Comparison of ENCODE assay signal across 9 mouse cellular contexts in the genomic region with DNA sequence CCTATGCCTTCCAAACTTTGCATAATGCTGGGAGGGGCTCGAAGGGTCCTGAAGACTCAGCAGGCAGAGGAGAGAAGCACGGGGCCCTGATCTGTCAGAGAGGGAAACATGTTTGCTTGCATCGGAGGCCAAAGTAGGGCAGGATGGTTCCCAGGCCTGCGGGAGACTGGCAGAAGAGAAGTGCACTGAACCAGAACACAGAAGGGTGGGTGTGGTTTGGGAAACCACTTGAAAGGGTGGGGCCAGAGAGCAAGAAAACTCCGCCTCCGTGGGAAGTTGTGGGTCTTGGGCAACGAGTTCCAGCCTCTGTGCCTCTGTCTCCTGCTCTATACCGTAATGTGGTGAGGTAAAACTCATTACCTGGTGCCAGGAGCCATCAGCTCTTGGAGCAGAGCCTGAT. TPM values are rescaled to one million over a fixed set of nuclear protein-coding genes. Genes with fewer than 3 reads are reported as not detected.
DNase-seq lines count a peak whose midpoint lies in the region; ATAC-seq and TF ChIP-seq lines count a peak whose summit lies in the region.
"Had no signal": no experiment of that assay in that cellular context is flagged by ENCODE, and none has a peak within 500 bp of the region (broad histone marks: within the 10 kb centered on the region; RNA-seq: fewer than 3 reads in every experiment).

No protein-coding gene starts in this region.

- intact Hi-C loops in heart, postnatal 25 days (cut with DNase I), result no loop called here

- H3K4me2 ChIP-seq in heart, embryonic 12.5 days, result no peak overlapping the region
- H3K4me2 ChIP-seq in forebrain, postnatal 0 days (ENCODE audit: low read depth), result no peak overlapping the region
- H3K4me2 ChIP-seq in limb, embryonic 14.5 days (replicated peaks; ENCODE audit: low read depth, low read length, severe bottlenecking), result no peak overlapping the region
- H3K4me2 ChIP-seq: neural tube, embryonic 12.5 days had no signal

- no peak overlapping the region for H3K4me3 ChIP-seq in heart, embryonic 12.5 days
- no peak overlapping the region for H3K4me3 ChIP-seq in forebrain, postnatal 0 days (ENCODE audit: low read depth, low read length)
- no peak overlapping the region for H3K4me3 ChIP-seq in limb, embryonic 14.5 days (replicated peaks; ENCODE audit: low read length)
- H3K4me3 ChIP-seq: neural tube, embryonic 12.5 days had no signal

- no peaks in the 10 kb centered on the region for H3K27me3 ChIP-seq in heart, embryonic 12.5 days (replicated peaks)
- no peaks in the 10 kb centered on the region for H3K27me3 ChIP-seq in forebrain, postnatal 0 days (ENCODE audit: insufficient read depth, low read length)
- no peaks in the 10 kb centered on the region for H3K27me3 ChIP-seq in limb, embryonic 14.5 days (ENCODE audit: control insufficient read depth, insufficient read depth, low read length)
- H3K27me3 ChIP-seq: neural tube, embryonic 12.5 days had no signal

- H3K9ac ChIP-seq in heart, embryonic 12.5 days, result 0 out of 2 replicates have a peak overlapping the region, but pooled peaks have one; percentile 33
- H3K9ac ChIP-seq in forebrain, postnatal 0 days, result 0 out of 2 replicates have a peak overlapping the region, but pooled peaks have one; percentile 14
- no peak overlapping the region for H3K9ac ChIP-seq in limb, embryonic 14.5 days (ENCODE audit: low read depth, low read length, severe bottlenecking)
- H3K9ac ChIP-seq: neural tube, embryonic 12.5 days had no signal

- no peak for ATAC-seq in heart, embryonic 12.5 days (ENCODE audit: insufficient number of reproducible peaks, low FRiP score)
- no peak for ATAC-seq in forebrain, postnatal 0 days
- ATAC-seq in limb, embryonic 14.5 days (ENCODE audit: low FRiP score, low read depth), result no peak

- 39% methylated on average over 8 of the region's 8 CpGs for WGBS in heart, embryonic 12.5 days
- WGBS in forebrain, postnatal 0 days, result 30% methylated on average over 8 of the region's 8 CpGs
- 36% methylated on average over 8 of the region's 8 CpGs for WGBS in limb, embryonic 14.5 days

- H3K27ac ChIP-seq in heart, embryonic 12.5 days (ENCODE audit: poor library complexity, severe bottlenecking), result no peak overlapping the region
- peak overlapping the region; percentile 15; the same call in 1 of the 2 replicates for H3K27ac ChIP-seq in forebrain, postnatal 0 days (ENCODE audit: low read depth, low read length)
- no peak overlapping the region for H3K27ac ChIP-seq in limb, embryonic 14.5 days (replicated peaks; ENCODE audit: low read depth, low read length)
- H3K27ac ChIP-seq: neural tube, embryonic 12.5 days had no signal

- peaks cover 17% of the 10 kb centered on the region for H3K4me1 ChIP-seq in heart, embryonic 12.5 days (replicated peaks)
- peaks cover 4% of the 10 kb centered on the region; the same call in 1 of the 2 replicates for H3K4me1 ChIP-seq in forebrain, postnatal 0 days (ENCODE audit: insufficient read depth)
- peaks cover 13% of the 10 kb centered on the region for H3K4me1 ChIP-seq in limb, embryonic 14.5 days (ENCODE audit: control insufficient read depth, insufficient read depth, low read length)

- peaks cover 3% of the 10 kb centered on the region; the same call in 1 of the 2 replicates for H3K9me3 ChIP-seq in heart, embryonic 12.5 days (replicated peaks)
- H3K9me3 ChIP-seq in forebrain, postnatal 0 days (ENCODE audit: low read length), result no peaks in the 10 kb centered on the region
- H3K9me3 ChIP-seq in limb, embryonic 14.5 days (ENCODE audit: control insufficient read depth, low read length), result no peaks in the 10 kb centered on the region

- no peak for TF ChIP-seq CTCF in forebrain, postnatal 0 days (IDR thresholded peaks at IDR 0.05; ENCODE audit: low read depth)

- no peak for TF ChIP-seq POLR2A in limb, embryonic 14.5 days (IDR thresholded peaks at IDR 0.05; ENCODE audit: borderline replicate concordance, extremely low read depth, insufficient read depth, insufficient read length)

- DNase-seq in heart, postnatal 25 days (ENCODE audit: low spot score), result no peak
- DNase-seq in Muller cell, postnatal 12 days (ENCODE audit: inconsistent ontology term), result peak; percentile 69
- no peak for DNase-seq in forebrain, postnatal 0 days
- DNase-seq in limb, embryonic 14.5 days (ENCODE audit: low spot score), result peak; percentile 47
- DNase-seq in spleen, adult 18-20 months, result peak; percentile 47 to 58
- no peak for DNase-seq in right cerebral cortex, adult 18-20 months
- DNase-seq in frontal cortex, postnatal 14 days (ENCODE audit: low spot score in 2 of 2), result no peak

- no peaks in the 10 kb centered on the region for H3K36me3 ChIP-seq in heart, embryonic 12.5 days
- no peaks in the 10 kb centered on the region for H3K36me3 ChIP-seq in forebrain, postnatal 0 days (ENCODE audit: insufficient read depth)
- H3K36me3 ChIP-seq in limb, embryonic 14.5 days (ENCODE audit: control insufficient read depth, insufficient read depth, low read length), result no peaks in the 10 kb centered on the region
- H3K36me3 ChIP-seq: neural tube, embryonic 12.5 days had no signal

RNA-seq across cellular contexts. Expression of a gene that starts 7.7 kb away (rescaled TPM):
- polyA plus RNA-seq in heart, embryonic 12.5 days (2016; fragmentation: Nextera tagmentation; extraction: Ambion mirVana), result 1.4 and 2.0 TPM in 2 replicates
- total RNA-seq in heart, postnatal 25 days (2021), result 1 to 10 TPM; 1.2 TPM
- 3.8 and 4.1 TPM in 2 replicates for total RNA-seq in forebrain, postnatal 0 days (2014; rRNA removed)
- polyA plus RNA-seq in forebrain, postnatal 0 days (2015; fragmentation: Nextera tagmentation; extraction: Ambion mirVana), result 0.65 and 1.2 TPM in 2 replicates
- 1.2 and 1.3 TPM in 2 replicates for polyA plus RNA-seq in limb, embryonic 14.5 days (2012; rRNA removed)
- polyA plus RNA-seq in limb, embryonic 14.5 days (2014; fragmentation: Nextera tagmentation; extraction: Ambion mirVana), result 2.2 and 3.1 TPM in 2 replicates

Comparison
In these comparisons a context has a peak if more than half of its experiments do, and no peak if none do; other contexts are left out.
1. DNase-seq: peak in Muller cell, postnatal 12 days (single experiment), limb, embryonic 14.5 days (single experiment) and spleen, adult 18-20 months (2 of 2); none in heart, postnatal 25 days (single experiment), forebrain, postnatal 0 days (single experiment), right cerebral cortex, adult 18-20 months (single experiment) and frontal cortex, postnatal 14 days (0 of 2).